Mouse (Mus musculus) right cerebral cortex, adult 2 months (tissue): ENCODE measurements around the gene Gm4027.
"Not testable (repeated sequence)": the region's sequence is repeated elsewhere in the genome, so short reads cannot be mapped to it uniquely, and the experiment has no call there.

Experiments used
- DNase-seq, 2 experiments: peaks; one replicate each; pipeline ENCODE4 v3.0.0; 2021 to 2022; ENCODE audit warnings: low spot score in 2 of 2

The Gm4027 gene

DNA sequence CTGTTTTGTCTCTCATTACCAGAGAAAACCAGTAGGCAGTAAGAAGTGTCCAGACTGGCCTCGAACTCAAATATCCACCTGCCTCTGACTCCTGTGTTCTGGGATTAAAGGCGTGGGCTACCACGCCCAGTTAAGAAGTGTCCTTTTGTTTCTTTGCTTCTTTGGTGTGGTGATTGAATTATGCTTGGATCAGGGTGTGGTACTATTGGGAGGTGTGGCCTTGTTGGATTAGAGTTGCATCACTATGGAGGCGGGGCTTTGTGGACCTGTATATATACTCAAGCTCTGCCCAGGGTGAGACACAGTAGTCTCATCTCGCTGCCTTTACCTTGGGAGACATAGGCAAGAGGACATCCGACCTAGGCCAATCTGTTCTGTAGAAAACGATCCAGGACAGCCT, at the start of gene Gm4027:
TSS of gene Gm4027 (plus strand) at position 301 of the 400 bp plus-strand sequence.
- DNase-seq: not testable (repeated sequence)

DNA sequence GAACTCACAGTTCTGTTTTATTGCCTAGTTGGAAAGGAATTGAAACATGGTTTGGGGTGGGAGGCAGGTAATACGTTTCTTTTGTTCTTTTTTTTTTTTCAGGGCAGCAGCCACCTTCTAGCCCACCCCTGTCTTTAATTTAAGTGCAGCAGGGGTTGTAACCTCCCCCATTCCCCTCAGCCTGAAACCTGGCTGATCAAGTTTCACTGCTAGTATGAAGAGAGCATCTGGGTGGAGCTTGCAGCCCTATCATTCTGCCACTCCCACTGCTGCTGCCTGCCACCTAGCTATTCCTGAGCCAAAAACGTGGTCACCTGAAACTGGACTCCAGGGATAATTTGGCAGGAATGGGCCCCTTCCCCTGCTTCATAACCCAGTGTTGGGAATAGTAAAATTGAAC, 17.3 kb upstream of the Gm4027 start:
- not testable (repeated sequence) for DNase-seq

DNA sequence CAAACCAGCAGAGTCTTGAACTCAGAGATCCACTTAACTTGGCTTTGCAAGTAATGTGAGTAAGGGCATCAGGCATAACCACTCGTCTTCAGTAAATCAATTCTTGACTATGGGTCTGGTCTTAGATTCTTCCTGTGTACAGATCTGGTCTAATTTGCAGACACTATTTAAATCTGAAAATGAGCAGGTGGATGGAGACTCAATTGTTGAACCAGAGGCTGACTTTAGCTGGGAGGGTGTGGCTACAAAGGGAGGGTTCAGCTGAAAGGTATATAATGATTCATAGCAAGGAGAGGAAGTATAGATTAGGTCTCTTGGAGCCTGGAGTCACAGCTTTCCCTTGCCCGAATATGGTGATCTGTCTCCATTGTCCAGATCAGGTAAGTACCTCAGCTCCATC, 16.3 kb upstream of the Gm4027 start, which contains the start of gene Oog1:
TSS of gene Oog1 (plus strand) at position 301 of the 400 bp plus-strand sequence.
- DNase-seq: not testable (repeated sequence)

DNA sequence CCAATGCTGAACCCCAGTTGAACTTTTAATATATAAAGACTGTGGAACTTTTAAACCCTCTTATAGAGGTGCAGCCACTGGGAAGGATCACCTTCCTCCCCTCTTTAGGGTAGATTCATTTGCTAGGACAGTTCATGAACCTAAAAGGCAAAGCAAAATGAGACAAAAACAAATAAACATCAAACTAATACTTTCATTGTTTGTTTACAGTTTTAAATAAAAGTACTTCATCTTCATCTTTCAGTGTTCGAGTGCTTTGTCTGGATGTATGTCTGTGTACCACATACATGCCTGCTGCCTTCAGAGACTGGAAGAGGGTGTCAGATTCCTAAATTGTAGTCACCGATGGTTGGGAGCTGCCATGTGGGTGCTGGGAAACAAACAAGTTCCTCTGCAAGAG, 25.9 kb downstream of the Gm4027 start, which contains the start of gene Gm16381:
TSS of gene Gm16381 (minus strand) at position 101 of the 400 bp plus-strand sequence.
- DNase-seq: not testable (repeated sequence)

DNA sequence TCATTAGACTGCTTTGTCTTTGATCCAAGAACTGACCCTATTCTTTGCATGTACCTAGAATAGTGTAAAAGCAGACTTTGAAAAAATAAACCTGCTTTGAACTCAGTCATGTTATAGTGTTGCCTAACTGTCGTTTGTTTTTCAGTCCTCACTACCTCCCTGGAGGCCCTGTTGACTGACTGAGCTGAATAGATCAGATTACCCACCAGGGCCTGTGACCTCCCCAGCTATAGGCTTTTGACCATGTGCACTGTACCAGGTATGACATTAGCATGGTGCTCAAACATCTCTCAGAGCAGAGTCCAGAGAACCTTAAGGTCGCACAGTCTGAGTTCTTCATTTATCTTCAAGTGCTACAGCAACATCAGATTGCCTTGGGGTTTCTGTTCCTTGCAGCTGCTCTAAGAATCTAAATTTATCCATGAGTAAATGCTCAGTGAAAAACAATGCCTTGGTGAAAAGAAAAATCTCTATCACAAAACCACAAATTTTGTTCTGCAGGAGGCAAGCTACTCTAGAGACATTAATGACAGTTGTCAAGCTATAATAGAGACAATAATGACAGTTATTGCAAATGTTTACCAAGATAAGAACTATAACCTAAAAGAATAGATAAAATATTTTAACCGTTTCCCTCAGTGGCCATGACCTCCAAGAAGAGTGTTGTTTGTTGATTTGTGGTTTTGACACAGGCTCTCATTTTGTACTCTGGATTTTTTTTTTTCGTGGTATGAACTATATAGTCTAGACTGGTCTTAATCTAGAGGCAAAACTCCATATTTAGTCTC, 34.4 kb downstream of the Gm4027 start:
- not testable (repeated sequence) for DNase-seq
